Mouse (Mus musculus): Measurements from ENCODE around the gene Srm.

DNA sequence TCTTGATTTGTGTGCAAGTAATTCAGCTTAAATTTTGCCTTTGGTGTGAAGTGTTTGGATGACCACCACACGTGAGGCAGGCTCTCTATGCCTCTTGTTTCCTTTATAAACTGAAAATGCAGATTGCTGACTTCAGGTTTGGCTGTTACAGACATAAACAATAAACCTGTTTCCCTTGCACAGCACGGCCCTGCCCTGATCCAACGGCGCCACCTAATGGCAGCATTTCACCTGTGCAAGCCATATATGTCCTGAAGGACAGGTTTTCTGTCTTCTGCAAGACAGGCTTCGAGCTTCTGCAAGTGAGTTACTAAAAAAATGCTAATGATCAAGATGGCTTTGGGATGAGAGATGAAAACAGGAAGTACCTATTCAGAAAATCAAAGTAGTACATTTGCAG lies 16.5 kb downstream of the Srm start:
- no peak for TF ChIP-seq POLR2A (IDR thresholded peaks at IDR 0.05; ENCODE audit: insufficient read length, low read depth)
- TF ChIP-seq SRF (IDR thresholded peaks at IDR 0.05; ENCODE audit: control insufficient read depth, insufficient read length, low read depth): no peak
- TF ChIP-seq TCF12 (IDR thresholded peaks at IDR 0.05; ENCODE audit: insufficient read depth, poor library complexity, severe bottlenecking): no peak

All from myocyte (in vitro differentiated cells).